Mouse (Mus musculus) duodenum, adult 2 months (tissue): ENCODE data around the gene Mtfr2. TPM values are rescaled to one million over a fixed set of nuclear protein-coding genes. Genes with fewer than 3 reads are reported as not detected.

ENCODE experiments used
- polyA plus RNA-seq: library from polyadenylated mRNA; depleted of rRNA; stranded (reverse); fragments of >200 nt; gene quantifications from 2 replicates; pipeline ENCODE4 v1.2.3, GENCODE M21; 2012; ENCODE audit warnings: low replicate concordance; rRNA removed

Gene Mtfr2
- polyA plus RNA-seq, result 0.33 and 0.96 TPM in 2 replicates

DNA sequence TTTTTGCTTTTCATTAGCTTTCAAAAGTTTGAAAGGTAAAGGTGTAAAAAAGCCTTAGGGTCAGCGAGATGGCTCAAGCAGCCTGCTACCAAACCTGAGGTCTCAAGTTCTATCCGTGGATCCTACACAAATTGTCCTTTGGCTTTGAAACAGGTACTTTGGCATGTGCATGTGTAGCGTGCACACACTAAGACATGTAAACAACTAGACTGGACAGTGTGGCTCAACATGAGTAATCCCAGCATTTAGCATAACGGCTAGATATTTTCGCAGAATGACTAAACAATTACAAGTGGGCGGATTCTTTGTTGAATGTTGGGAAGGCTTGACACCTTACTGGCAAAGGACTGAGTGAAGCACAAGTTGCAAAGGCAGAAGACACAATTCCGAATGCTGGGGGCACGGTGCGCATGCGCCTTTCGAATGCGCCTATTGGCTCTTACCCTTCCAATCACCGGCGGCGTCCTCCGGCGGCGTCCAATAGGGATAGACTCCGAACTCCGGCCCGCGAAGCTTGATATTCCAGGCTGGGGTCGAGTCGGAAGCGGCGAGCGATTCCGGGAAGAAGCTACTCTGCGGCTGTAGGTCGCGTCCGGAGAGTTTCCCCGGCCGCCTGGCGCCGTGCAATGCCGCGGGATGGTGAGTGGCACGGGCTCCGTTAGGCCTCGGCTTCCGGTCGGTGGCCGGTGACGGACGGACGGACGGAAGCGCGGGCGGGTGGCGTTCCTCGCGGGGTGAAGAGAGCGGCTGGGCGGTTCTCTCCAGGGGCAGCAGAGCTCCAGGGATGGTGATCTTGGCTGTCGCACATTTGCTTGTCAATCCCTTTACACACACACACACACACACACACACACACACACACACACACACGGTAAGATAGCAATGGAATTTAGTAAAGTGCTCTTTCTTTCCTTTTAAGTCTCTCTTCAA is at the start of gene Mtfr2:
TSS of gene Mtfr2 (plus strand) at position 486 of the 930 bp plus-strand sequence.

DNA sequence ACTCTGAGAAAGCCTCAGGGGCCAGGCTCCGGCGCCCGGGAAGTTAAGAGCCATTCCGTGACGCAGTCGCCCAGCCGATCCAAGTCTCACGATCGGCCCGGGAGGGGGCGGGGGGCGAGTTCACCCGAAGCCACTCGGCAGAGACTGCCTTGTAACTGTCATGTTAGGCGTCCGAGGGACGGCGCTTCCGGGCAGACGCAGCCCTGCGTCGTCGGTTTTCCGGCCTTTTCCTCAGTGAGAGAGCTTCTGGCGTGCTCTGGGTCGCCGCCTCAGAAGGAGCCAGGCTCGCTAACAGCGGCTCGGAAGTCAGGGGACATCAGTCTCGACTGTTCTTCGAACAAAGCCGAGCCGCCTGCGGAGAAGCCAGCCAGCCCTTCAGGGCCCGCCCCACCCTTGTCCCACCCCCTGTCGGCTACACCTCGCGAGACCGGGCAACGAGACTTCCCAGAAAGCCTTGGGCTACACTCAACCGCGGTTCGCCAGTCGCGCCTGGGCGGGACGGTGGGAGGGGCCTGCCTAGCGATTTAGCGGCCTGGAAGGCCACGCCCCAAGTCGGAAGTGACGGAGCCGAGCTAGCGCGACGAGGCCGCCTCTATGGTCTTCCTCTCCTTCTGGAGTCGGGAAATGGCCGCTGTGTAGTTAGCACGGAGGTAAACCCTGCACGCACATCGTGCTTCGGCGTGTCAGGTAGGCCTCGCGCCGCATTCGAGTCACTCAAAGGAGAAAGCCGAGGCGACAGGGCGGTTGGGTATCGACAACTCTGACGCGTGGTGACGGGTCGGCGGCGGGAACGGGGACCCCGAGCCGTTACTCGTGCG is 35.4 kb upstream of the Mtfr2 start, which contains the start of gene Bclaf1:
TSS of gene Bclaf1 (plus strand) at position 552 of the 818 bp plus-strand sequence.

Other genes with a start within 250 kb of the Mtfr2 start
- gene Map7, start 199.3 kb upstream of the Mtfr2 start, polyA plus RNA-seq, result 34.0 and 37.0 TPM in 2 replicates
- gene Bclaf1, start 35.3 kb upstream of the Mtfr2 start, polyA plus RNA-seq, result 1.9 and 2.5 TPM in 2 replicates